Mouse (Mus musculus) ES-Bruce4 (cell line): ENCODE results near the gene Cntn2. TPM values are rescaled to one million over a fixed set of nuclear protein-coding genes. Genes with fewer than 3 reads are reported as not detected.

ENCODE experiments used
- H3K27ac ChIP-seq: 2 replicates; pipeline ENCODE4 v1.5.1; 2012; ENCODE audit warnings: low read length, inconsistent platforms; ENCODE audit not compliant: insufficient read depth
- H3K27me3 ChIP-seq: 2 replicates; pipeline ENCODE4 v1.6.1; 2012; ENCODE audit warnings: mild to moderate bottlenecking, low read length, inconsistent platforms; ENCODE audit not compliant: control insufficient read depth, poor library complexity, insufficient read depth, severe bottlenecking
- H3K36me3 ChIP-seq: 2 replicates; pipeline ENCODE4 v1.6.1; 2012; ENCODE audit warnings: inconsistent platforms, mild to moderate bottlenecking, low read length, moderate library complexity; ENCODE audit not compliant: control insufficient read depth, poor library complexity, insufficient read depth, severe bottlenecking
- H3K4me1 ChIP-seq: one replicate; pipeline ENCODE4 v1.8.1; 2011; ENCODE audit warnings: low read length; ENCODE audit not compliant: control insufficient read depth, insufficient read depth
- H3K4me3 ChIP-seq: 2 replicates; pipeline ENCODE4 v1.5.1; 2011; ENCODE audit warnings: low read depth, mild to moderate bottlenecking, low read length
- H3K9ac ChIP-seq: 2 replicates; pipeline ENCODE4 v1.6.1; 2012; ENCODE audit warnings: low read depth, mild to moderate bottlenecking, inconsistent platforms; ENCODE audit not compliant: poor library complexity, severe bottlenecking
- H3K9me3 ChIP-seq: replicated peaks from 2 replicates; pipeline ENCODE4 v1.6.1; 2012; ENCODE audit warnings: mild to moderate bottlenecking, low read length, inconsistent platforms; ENCODE audit not compliant: control insufficient read depth, poor library complexity, insufficient read depth, severe bottlenecking
- CTCF ChIP-seq: IDR thresholded peaks from one replicate; pipeline ENCODE4 v1.8.1; 2011; ENCODE audit warnings: low read depth, low read length
- EP300 ChIP-seq: IDR thresholded peaks from 2 replicates; pipeline ENCODE4 v1.6.1; 2011; ENCODE audit warnings: low read depth, low read length; ENCODE audit not compliant: insufficient read depth
- POLR2A ChIP-seq: IDR thresholded peaks from one replicate; pipeline ENCODE4 v1.8.1; 2011; ENCODE audit warnings: low read length; ENCODE audit not compliant: insufficient read depth
- polyA plus RNA-seq: library from polyadenylated mRNA; stranded (reverse); fragments of >200 nt; gene quantifications from 2 replicates; pipeline ENCODE4 v1.2.4, GENCODE M21; 2011; ENCODE audit warnings: low read depth; ENCODE audit not compliant: missing spikeins, insufficient read depth, insufficient read length

The Cntn2 gene
- polyA plus RNA-seq, 1 experiment, result 3.0 TPM

DNA sequence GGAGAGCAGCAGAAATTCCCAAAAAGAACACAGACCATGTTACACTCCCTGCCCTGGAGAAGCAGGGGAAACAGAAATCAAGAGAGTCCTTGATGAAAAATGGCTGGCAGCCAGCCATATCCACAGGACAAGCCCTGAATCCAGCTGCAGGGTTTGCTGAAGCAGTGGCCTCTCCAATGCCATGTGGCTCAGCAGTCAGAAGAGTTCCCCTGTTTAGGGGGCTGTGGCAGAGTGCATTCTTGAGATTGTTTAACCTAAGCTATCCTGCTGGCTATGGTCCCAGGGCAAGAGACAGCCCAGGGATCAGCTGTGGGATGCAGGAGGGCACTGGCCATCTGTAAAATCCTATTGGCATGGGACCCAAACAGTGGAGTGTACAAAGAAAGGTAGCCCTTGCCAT is 74.1 kb downstream of the Cntn2 start:
- Histone ChIP-seq H3K4me1 (peaks cover 6% of the 10 kb centered on the region), H3K9ac (no peak overlapping the region), H3K27ac (peak overlapping the region; percentile 14; the same call in 1 of the 2 replicates), H3K36me3 (no peaks in the 10 kb centered on the region), H3K27me3 (no peaks in the 10 kb centered on the region), H3K9me3 (no peaks in the 10 kb centered on the region), H3K4me3 (no peak overlapping the region)
- TF ChIP-seq POLR2A (no peak), CTCF (no peak), EP300 (no peak)

DNA sequence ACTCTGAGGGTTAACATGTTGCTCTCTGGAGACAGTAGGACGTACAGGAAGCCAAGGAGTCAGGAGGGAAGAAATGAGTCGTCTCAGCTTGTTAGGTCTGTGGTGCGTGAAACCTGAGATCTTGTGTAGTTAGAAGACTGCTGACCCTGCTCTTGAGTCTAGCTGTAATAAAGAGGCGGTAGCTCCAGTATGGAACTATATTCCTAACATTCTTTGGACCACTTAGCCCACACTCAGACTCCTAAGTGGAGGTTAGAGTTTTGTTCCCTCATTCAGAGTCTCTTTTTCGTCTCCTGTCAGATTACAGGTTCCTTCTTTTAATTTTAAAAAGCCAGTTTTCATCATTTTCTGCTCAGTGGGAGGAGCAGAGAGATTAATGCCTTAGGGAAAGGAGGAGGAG is 78.4 kb downstream of the Cntn2 start:
- H3K9me3 ChIP-seq, result no peaks in the 10 kb centered on the region
- H3K4me3 ChIP-seq, result no peak overlapping the region
- H3K27ac ChIP-seq, result no peak overlapping the region
- peaks cover 4% of the 10 kb centered on the region for H3K36me3 ChIP-seq
- no peak overlapping the region for H3K9ac ChIP-seq
- no peak for TF ChIP-seq POLR2A
- no peak for TF ChIP-seq CTCF
- no peak for TF ChIP-seq EP300
- H3K4me1 ChIP-seq, result peaks cover 2% of the 10 kb centered on the region
- no peaks in the 10 kb centered on the region for H3K27me3 ChIP-seq

Other genes with a start within 250 kb of the Cntn2 start
- gene Klhdc8a, start 244.6 kb downstream of the Cntn2 start, polyA plus RNA-seq, result 0.60 and 0.72 TPM in 2 replicates
- gene Nuak2, start 227.1 kb downstream of the Cntn2 start, polyA plus RNA-seq, result 20.0 and 21.7 TPM in 2 replicates
- gene Tmcc2, start 152.0 kb downstream of the Cntn2 start, polyA plus RNA-seq, result 11.0 and 11.1 TPM in 2 replicates
- 19.9 and 22.5 TPM in 2 replicates for gene Dstyk, start 125.7 kb downstream of the Cntn2 start, polyA plus RNA-seq
- gene Rbbp5, start 65.9 kb downstream of the Cntn2 start, polyA plus RNA-seq, result 72.9 and 85.4 TPM in 2 replicates
- 8.6 and 10.1 TPM in 2 replicates for gene Tmem81, start 37.0 kb downstream of the Cntn2 start, polyA plus RNA-seq
- gene Nfasc, start 198.5 kb upstream of the Cntn2 start, polyA plus RNA-seq, result 10.8 and 11.0 TPM in 2 replicates